Mouse (Mus musculus) CH12.LX (cell line): ENCODE measurements at regions not wholly inside any gene's neighbourhood (a gene's known extent, or its start where the extent isn't known, plus 50 kb on each side); places are given as distances from the start of the nearest gene placed in this dataset.

Experiments
- DNase-seq: peaks from one replicate; pipeline ENCODE4 v3.0.0-alpha.2; 2013; ENCODE audit errors: extremely low read depth
- H3K27ac ChIP-seq: 2 replicates; pipeline ENCODE4 v1.5.1; 2012; ENCODE audit warnings: low read depth, mild to moderate bottlenecking, control low read depth, moderate library complexity; ENCODE audit not compliant: insufficient read depth
- H3K27me3 ChIP-seq: replicated peaks from 2 replicates; pipeline ENCODE3; 2012; ENCODE audit warnings: inconsistent platforms
- H3K36me3 ChIP-seq, 2 experiments: replicated peaks in 1 of 2; 2 replicates each; pipeline versions ENCODE3 to v1.6.1; 2012; ENCODE audit warnings: inconsistent platforms in 1 of 2, low read length in 1 of 2, mild to moderate bottlenecking in 1 of 2, mixed read lengths in 1 of 2, moderate library complexity in 1 of 2; ENCODE audit not compliant: control insufficient read depth in 1 of 2, insufficient read depth in 1 of 2
- H3K4me1 ChIP-seq, 2 experiments: 2 replicates each; pipeline ENCODE4 v1.6.1; 2012; ENCODE audit warnings: inconsistent platforms in 1 of 2, moderate library complexity in 1 of 2; ENCODE audit not compliant: insufficient read depth in 2 of 2, control insufficient read depth in 1 of 2
- H3K4me2 ChIP-seq: 2 replicates; pipeline ENCODE4 v1.6.1; 2012; ENCODE audit warnings: low read depth, mild to moderate bottlenecking, control low read depth; ENCODE audit not compliant: poor library complexity, insufficient read depth, severe bottlenecking
- H3K4me3 ChIP-seq, 3 experiments: fragments of 150-350 bp in 1 of 3; sonication (generic) in 1 of 3; replicated peaks in 1 of 3; 2 replicates each; pipeline versions ENCODE3 to v1.5.1; 2011 to 2012; ENCODE audit warnings: low read depth in 2 of 3, low read length in 2 of 3, mild to moderate bottlenecking in 2 of 3, moderate library complexity in 2 of 3, control low read depth in 1 of 3, improper control_type of control experiment in 1 of 3, inconsistent platforms in 1 of 3, mixed read lengths in 1 of 3; ENCODE audit not compliant: poor library complexity in 1 of 3
- H3K79me2 ChIP-seq: replicated peaks from 2 replicates; pipeline ENCODE4 v1.6.1; 2012; ENCODE audit warnings: mild to moderate bottlenecking, moderate library complexity; ENCODE audit not compliant: control insufficient read depth, poor library complexity, insufficient read depth, severe bottlenecking; ENCODE audit errors: extremely low read depth
- H3K9ac ChIP-seq: 2 replicates; pipeline ENCODE4 v1.6.1; 2012; ENCODE audit warnings: low read depth, mild to moderate bottlenecking, control low read depth, moderate library complexity; ENCODE audit not compliant: insufficient read depth
- H3K9me3 ChIP-seq: replicated peaks from 2 replicates; pipeline ENCODE3; 2012; ENCODE audit warnings: low read length, inconsistent platforms, mixed read lengths
- CHD1 ChIP-seq: IDR thresholded peaks from 2 replicates; pipeline ENCODE4 v1.6.1; 2012; ENCODE audit warnings: low read depth, low read length, improper control_type of control experiment, inconsistent platforms
- CHD2 ChIP-seq: IDR thresholded peaks from 2 replicates; pipeline ENCODE4 v1.6.1; 2011; ENCODE audit warnings: low read length, improper control_type of control experiment
- ELF1 ChIP-seq: IDR thresholded peaks from 2 replicates; pipeline ENCODE4 v1.6.1; 2014; ENCODE audit warnings: low read depth, mild to moderate bottlenecking, inconsistent platforms, low read length, improper control_type of control experiment
- GABPA ChIP-seq: IDR thresholded peaks from 2 replicates; pipeline ENCODE4 v1.6.1; 2012; ENCODE audit warnings: low read depth, low read length, improper control_type of control experiment, inconsistent platforms; ENCODE audit not compliant: insufficient replicate concordance
- HCFC1 ChIP-seq: IDR thresholded peaks from 2 replicates; pipeline ENCODE4 v1.6.1; 2012; ENCODE audit warnings: low read depth, mild to moderate bottlenecking, inconsistent platforms, low read length, improper control_type of control experiment
- IRF4 ChIP-seq: IDR thresholded peaks from 2 replicates; pipeline ENCODE4 v1.6.1; 2014; ENCODE audit warnings: low read depth, mild to moderate bottlenecking, inconsistent platforms, low read length, improper control_type of control experiment
- JUN ChIP-seq: IDR thresholded peaks from 2 replicates; pipeline ENCODE4 v1.6.1; 2011; ENCODE audit warnings: low read depth, mild to moderate bottlenecking, low read length, improper control_type of control experiment, moderate library complexity; ENCODE audit not compliant: insufficient read depth
- KAT2A ChIP-seq: IDR thresholded peaks from 2 replicates; pipeline ENCODE4 v1.6.1; 2012; ENCODE audit warnings: low read length, improper control_type of control experiment, inconsistent platforms; ENCODE audit not compliant: insufficient replicate concordance
- MAFK ChIP-seq: IDR thresholded peaks from 2 replicates; pipeline ENCODE4 v1.6.1; 2011; ENCODE audit warnings: low read length, improper control_type of control experiment; ENCODE audit not compliant: insufficient replicate concordance
- MAZ ChIP-seq: IDR thresholded peaks from 2 replicates; pipeline ENCODE4 v1.6.1; 2012; ENCODE audit warnings: low read depth, mild to moderate bottlenecking, inconsistent platforms, low read length, improper control_type of control experiment, moderate library complexity
- MXI1 ChIP-seq: IDR thresholded peaks from 2 replicates; pipeline ENCODE4 v1.6.1; 2011; ENCODE audit warnings: mild to moderate bottlenecking, low read depth, low read length, improper control_type of control experiment
- NRF1 ChIP-seq: IDR thresholded peaks from 2 replicates; pipeline ENCODE4 v1.6.1; 2014; ENCODE audit warnings: low read depth, mild to moderate bottlenecking, inconsistent platforms, low read length, improper control_type of control experiment, moderate library complexity
- PAX5 ChIP-seq: IDR thresholded peaks from 2 replicates; pipeline ENCODE4 v1.6.1; 2012; ENCODE audit warnings: low read length, inconsistent platforms, mixed read lengths
- POLR2A ChIP-seq: IDR thresholded peaks from 2 replicates; pipeline ENCODE4 v1.6.1; 2011; ENCODE audit warnings: low read depth, mild to moderate bottlenecking, improper control_type of control experiment, low read length
- RAD21 ChIP-seq: IDR thresholded peaks from 2 replicates; pipeline ENCODE4 v1.6.1; 2011; ENCODE audit warnings: low read depth, mild to moderate bottlenecking, low read length, improper control_type of control experiment, moderate library complexity
- RCOR1 ChIP-seq: conservative IDR thresholded peaks from 2 replicates; pipeline ENCODE4 v1.6.1; 2012; ENCODE audit warnings: low read depth, mild to moderate bottlenecking, inconsistent platforms, low read length, improper control_type of control experiment
- TBP ChIP-seq: conservative IDR thresholded peaks from 2 replicates; pipeline ENCODE4 v1.6.1; 2011; ENCODE audit warnings: low read depth, low read length, improper control_type of control experiment
- UBTF ChIP-seq: IDR thresholded peaks from 2 replicates; pipeline ENCODE4 v1.6.1; 2012; ENCODE audit warnings: low read depth, mild to moderate bottlenecking, inconsistent platforms, low read length, improper control_type of control experiment, moderate library complexity
- USF1 ChIP-seq: IDR thresholded peaks from 2 replicates; pipeline ENCODE4 v1.6.1; 2014; ENCODE audit warnings: low read depth, mild to moderate bottlenecking, inconsistent platforms, low read length, improper control_type of control experiment
- ZKSCAN1 ChIP-seq: IDR thresholded peaks from 2 replicates; pipeline ENCODE4 v1.6.1; 2012; ENCODE audit warnings: low read depth, inconsistent platforms, low read length, improper control_type of control experiment, borderline replicate concordance
- dilution Hi-C: fragments of 300-500 bp; cut with MboI; formaldehyde crosslinking; loops from 2 replicates; pipeline ENCODE4 v1.14.3; 2020; ENCODE audit warnings: low sequenced_read_pairs; ENCODE audit not compliant: extremely low pct_unique_long_range_greater_than_20kb, extremely low pct_ligation_motif_present
- in situ Hi-C: fragments of 300-500 bp; cut with MboI; formaldehyde crosslinking; loops from 3 replicates; pipeline ENCODE4 v1.14.3; 2019; ENCODE audit warnings: low sequenced_read_pairs, low pct_ligation_motif_present, low pct_unique_long_range_greater_than_20kb, mixed read lengths

DNA sequence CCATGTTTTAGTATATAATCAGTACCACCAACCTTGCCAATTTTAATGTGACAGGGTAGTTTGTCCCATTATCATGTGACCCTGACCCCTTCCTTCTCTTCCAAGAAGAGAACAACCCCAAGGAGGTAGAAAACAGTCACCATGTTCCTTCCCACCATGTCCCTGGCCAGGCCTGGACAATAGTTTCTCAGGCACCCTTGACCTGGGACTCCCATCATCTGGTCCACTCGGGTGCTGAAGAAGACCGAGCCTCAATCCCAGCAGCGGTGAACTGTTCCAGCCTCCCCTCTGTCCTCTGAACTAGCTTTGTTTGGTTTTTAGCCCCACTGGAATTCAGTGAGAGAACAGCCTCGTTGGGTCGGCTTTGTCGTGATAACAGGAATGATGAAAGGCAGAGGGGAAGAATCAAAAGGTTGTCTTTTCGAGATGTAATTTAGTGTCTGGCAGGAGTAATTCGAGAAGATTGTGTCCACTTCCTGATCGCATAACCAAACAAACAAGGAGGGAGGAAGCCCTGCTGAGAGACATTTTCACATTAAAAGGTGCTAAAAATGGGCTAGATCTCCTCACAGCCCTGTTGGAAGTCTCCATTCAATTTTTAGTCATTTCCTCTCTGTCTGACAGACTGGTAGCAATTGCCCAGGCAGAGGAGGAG, 77.2 kb downstream of the Barhl2 start:
- H3K4me2 ChIP-seq, result no peak overlapping the region
- H3K27ac ChIP-seq, result no peak overlapping the region
- H3K79me2 ChIP-seq, result no peaks in the 10 kb centered on the region
- H3K9me3 ChIP-seq, result no peaks in the 10 kb centered on the region
- dilution Hi-C loops, result no loop called here
- H3K27me3 ChIP-seq, result no peaks in the 10 kb centered on the region
- no peak overlapping the region for H3K9ac ChIP-seq
- in situ Hi-C loops, result no loop called here
- no peak overlapping the region for H3K4me3 ChIP-seq
- no peaks in the 10 kb centered on the region for H3K36me3 ChIP-seq
- no peak for DNase-seq
- H3K4me1 ChIP-seq, result no peaks in the 10 kb centered on the region
- TF ChIP-seq GABPA, result no peak
- TF ChIP-seq CHD2, result no peak
- TF ChIP-seq MXI1, result no peak
- no peak for TF ChIP-seq PAX5
- TF ChIP-seq ZKSCAN1, result no peak
- no peak for TF ChIP-seq CHD1
- TF ChIP-seq MAFK, result no peak
- TF ChIP-seq ELF1, result no peak
- TF ChIP-seq UBTF, result no peak
- no peak for TF ChIP-seq POLR2A
- TF ChIP-seq TBP, result no peak

DNA sequence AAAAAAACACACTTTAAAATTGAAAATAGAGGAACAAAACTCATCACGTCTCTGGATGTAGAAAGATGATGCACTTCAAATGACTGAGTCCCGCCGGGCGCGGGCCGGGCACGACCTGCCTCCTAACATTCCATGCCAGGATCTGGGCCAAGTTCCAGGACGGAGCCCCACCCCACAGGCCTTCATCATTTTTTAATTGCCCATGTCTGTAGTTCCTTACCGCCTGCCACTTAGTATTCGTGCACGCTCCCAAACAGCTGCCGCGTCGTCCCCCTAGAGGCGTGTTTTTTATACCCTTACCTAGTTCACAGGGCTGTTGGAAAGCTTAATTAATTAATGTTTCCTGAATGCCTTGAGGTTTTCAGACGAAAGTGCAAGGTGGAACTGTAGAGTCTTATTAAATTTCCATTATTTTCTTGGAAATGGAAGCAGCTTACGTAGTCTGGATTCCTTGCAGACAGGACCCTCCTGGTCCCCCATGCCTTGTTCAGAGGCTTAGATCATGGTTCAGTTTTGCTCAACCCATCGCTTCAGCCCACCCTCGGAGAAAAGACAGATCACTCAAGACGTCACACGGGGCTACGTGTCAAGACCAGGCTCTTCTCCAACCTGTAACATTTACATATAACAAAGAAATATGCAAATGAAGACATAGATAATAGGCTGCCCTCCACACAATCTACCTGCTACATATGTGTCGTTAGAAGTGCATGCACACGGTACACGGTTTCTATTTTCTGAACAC, 81.0 kb downstream of the Barhl2 start:
- no peak for DNase-seq
- Histone ChIP-seq H3K36me3 (no peaks in the 10 kb centered on the region), H3K9ac (no peak overlapping the region), H3K79me2 (no peaks in the 10 kb centered on the region), H3K27ac (no peak overlapping the region), H3K9me3 (peaks cover 2% of the 10 kb centered on the region), H3K4me3 (no peak overlapping the region), H3K27me3 (no peaks in the 10 kb centered on the region), H3K4me1 (no peaks in the 10 kb centered on the region), H3K4me2 (no peak overlapping the region)
- TF ChIP-seq ZKSCAN1, result no peak
- TF ChIP-seq RAD21, result no peak
- no peak for TF ChIP-seq MXI1
- TF ChIP-seq JUN, result no peak
- TF ChIP-seq ELF1, result no peak
- TF ChIP-seq RCOR1, result no peak
- TF ChIP-seq HCFC1, result no peak
- TF ChIP-seq PAX5, result no peak
- no peak for TF ChIP-seq CHD2
- no peak for TF ChIP-seq MAZ
- no peak for TF ChIP-seq GABPA
- TF ChIP-seq IRF4, result no peak
- TF ChIP-seq USF1, result no peak
- TF ChIP-seq CHD1, result no peak
- TF ChIP-seq KAT2A, result no peak
- no peak for TF ChIP-seq NRF1
- dilution Hi-C loops (no loop called here), in situ Hi-C loops (no loop called here)
